Mouse (Mus musculus) liver, embryonic 11.5 days (tissue): ENCODE results near the gene Gpatch8. TPM values are rescaled to one million over a fixed set of nuclear protein-coding genes. Genes with fewer than 3 reads are reported as not detected.
A peak's percentile ranks its signal among the peaks of the same experiment; 100 is the strongest.

Experiments
- ATAC-seq: fragments of 200-750 bp; cut with Nextera tagmentation; replicated peaks from 2 replicates; pipeline ENCODE4 v1.8.0; 2017; ENCODE audit warnings: moderate number of reproducible peaks, mild to moderate bottlenecking, moderate TSS enrichment, moderate library complexity; ENCODE audit not compliant: low FRiP score
- DNase-seq: peaks from one replicate; pipeline ENCODE4 v3.0.0-alpha.2; 2017; ENCODE audit warnings: low spot score
- H3K27ac ChIP-seq: fragments of 300-500 bp; sonication (generic); 2 replicates; pipeline ENCODE4 v1.5.1; 2014; ENCODE audit warnings: mild to moderate bottlenecking, low read depth, low read length, control low read depth
- H3K27me3 ChIP-seq: fragments of 300-500 bp; sonication (generic); replicated peaks from 2 replicates; pipeline ENCODE4 v1.6.1; 2014; ENCODE audit warnings: low read length, mixed read lengths; ENCODE audit not compliant: control insufficient read depth, insufficient read depth
- H3K36me3 ChIP-seq: fragments of 300-500 bp; sonication (generic); 2 replicates; pipeline ENCODE4 v1.6.1; 2014; ENCODE audit warnings: mild to moderate bottlenecking, low read length, moderate library complexity, mixed read lengths; ENCODE audit not compliant: control insufficient read depth, insufficient read depth
- H3K4me1 ChIP-seq: fragments of 300-500 bp; sonication (generic); replicated peaks from 2 replicates; pipeline ENCODE4 v1.6.1; 2014; ENCODE audit warnings: low read length, mixed read lengths; ENCODE audit not compliant: control insufficient read depth, insufficient read depth
- H3K4me2 ChIP-seq: fragments of 300-500 bp; sonication (generic); 2 replicates; pipeline ENCODE4 v1.6.1; 2014; ENCODE audit warnings: mild to moderate bottlenecking, control low read depth, moderate library complexity
- H3K4me3 ChIP-seq: fragments of 300-500 bp; sonication (generic); 2 replicates; pipeline ENCODE4 v1.5.1; 2014; ENCODE audit warnings: low read depth, low read length, control low read depth
- H3K9ac ChIP-seq: fragments of 300-500 bp; sonication (generic); 2 replicates; pipeline ENCODE4 v1.6.1; 2014; ENCODE audit warnings: low read depth, low read length, control low read depth
- H3K9me3 ChIP-seq: fragments of 300-500 bp; sonication (generic); 2 replicates; pipeline ENCODE4 v1.6.1; 2016; ENCODE audit warnings: low read length, inconsistent platforms, mixed read lengths; ENCODE audit not compliant: control insufficient read depth
- WGBS: fragments of 180-500 bp; shearing (Covaris S2); extraction: QIAGEN DNeasy Blood & Tissue Kit; methylation state at CpG from one replicate; pipeline ENCODE4 v1.1.7; 2014; 5-methylcytosine and 5-hydroxymethylcytosine counted together
- polyA plus RNA-seq: library from polyadenylated mRNA; unstranded; fragments of >200 nt; fragmentation: Nextera tagmentation; extraction: Ambion mirVana; gene quantifications from 2 replicates; pipeline ENCODE4 v1.2.1, GENCODE M21; 2014

Gpatch8 gene
- 30.0 and 35.4 TPM in 2 replicates for polyA plus RNA-seq

GRCm38 (mm10) chr11:102556031-102556715, at the start of gene Gpatch8:
Gene Gpatch8 (minus strand): TSS chr11:102556392.
- WGBS = under 1% methylated on average over 47 of the region's 55 CpGs
- Histone ChIP-seq H3K4me3 (peak within 1 kb of the TSS; percentile 99), H3K27ac (peak within 1 kb of the TSS; percentile 88), H3K36me3 (no peaks in the 10 kb centered on the region; the same call in 1 of the 2 replicates), H3K9ac (peak within 1 kb of the TSS; percentile 99), H3K27me3 (no peaks in the 10 kb centered on the region), H3K4me2 (peak within 1 kb of the TSS; percentile 69), H3K4me1 (peaks cover 16% of the 10 kb centered on the region), H3K9me3 (no peaks in the 10 kb centered on the region)
- peak; percentile 92 for ATAC-seq
- peak; percentile 94 for DNase-seq

GRCm38 (mm10) chr11:102604777-102605552, 48.8 kb upstream of the Gpatch8 start:
- H3K4me3 ChIP-seq = peak overlapping the region; percentile 53
- peaks cover 76% of the 10 kb centered on the region for H3K27me3 ChIP-seq
- peak overlapping the region; percentile 71 for H3K9ac ChIP-seq
- peak overlapping the region; percentile 58 for H3K4me2 ChIP-seq
- DNase-seq (peak; percentile 68), ATAC-seq (0 out of 2 replicates have a peak, but pooled peaks have one; percentile 23)
- H3K9me3 ChIP-seq = no peaks in the 10 kb centered on the region
- no peaks in the 10 kb centered on the region for H3K36me3 ChIP-seq
- peak overlapping the region; percentile 62 for H3K27ac ChIP-seq
- no peaks in the 10 kb centered on the region for H3K4me1 ChIP-seq
- WGBS = 1% methylated on average over 73 of the region's 74 CpGs

- DNase-seq (peak; percentile 86), ATAC-seq (peak; percentile 68)
- Histone ChIP-seq H3K36me3 (no peaks in the 10 kb centered on the region), H3K4me1 (no peaks in the 10 kb centered on the region), H3K4me2 (peak within 1 kb of the TSS; percentile 58), H3K9ac (peak within 1 kb of the TSS; percentile 71), H3K27ac (peak within 1 kb of the TSS; percentile 62), H3K27me3 (peaks cover 72% of the 10 kb centered on the region), H3K4me3 (peak within 1 kb of the TSS; percentile 53), H3K9me3 (no peaks in the 10 kb centered on the region)
- under 1% methylated on average over 21 of the region's 31 CpGs for WGBS
These were observed 47.9 kb upstream of the Gpatch8 start, which contains the start of gene Fzd2 for GRCm38 (mm10) chr11:102604010-102604584. Gene Fzd2 (plus strand): TSS chr11:102604396.

GRCm38 (mm10) chr11:102603496-102603850, 47.3 kb upstream of the Gpatch8 start:
- Histone ChIP-seq H3K9ac (0 out of 2 replicates have a peak overlapping the region, but pooled peaks have one; percentile 7), H3K9me3 (no peaks in the 10 kb centered on the region), H3K4me3 (peak overlapping the region; percentile 53), H3K4me2 (peak overlapping the region; percentile 58), H3K4me1 (no peaks in the 10 kb centered on the region), H3K27me3 (peaks cover 68% of the 10 kb centered on the region), H3K27ac (peak overlapping the region; percentile 17), H3K36me3 (no peaks in the 10 kb centered on the region)
- no peak for ATAC-seq
- WGBS = 2% methylated on average over 10 of the region's 10 CpGs
- DNase-seq = no peak

- Histone ChIP-seq H3K4me3 (peak overlapping the region; percentile 53), H3K4me2 (peak overlapping the region; percentile 58), H3K36me3 (no peaks in the 10 kb centered on the region), H3K4me1 (no peaks in the 10 kb centered on the region), H3K27ac (peak overlapping the region; percentile 34), H3K9me3 (no peaks in the 10 kb centered on the region), H3K9ac (peak overlapping the region; percentile 7; the same call in 1 of the 2 replicates), H3K27me3 (peaks cover 62% of the 10 kb centered on the region)
- ATAC-seq = no peak
- DNase-seq = no peak
- 10% methylated on average over 13 of the region's 13 CpGs for WGBS
These were observed 46.8 kb upstream of the Gpatch8 start for GRCm38 (mm10) chr11:102602816-102603495.

- no peak for DNase-seq
- Histone ChIP-seq H3K9me3 (no peaks in the 10 kb centered on the region), H3K9ac (no peak overlapping the region), H3K4me1 (no peaks in the 10 kb centered on the region), H3K36me3 (no peaks in the 10 kb centered on the region), H3K4me2 (no peak overlapping the region), H3K4me3 (no peak overlapping the region), H3K27me3 (peaks cover 37% of the 10 kb centered on the region), H3K27ac (no peak overlapping the region)
- ATAC-seq = no peak
- WGBS = 74% methylated on average over 3 of the region's 3 CpGs
These were observed 43.7 kb upstream of the Gpatch8 start for GRCm38 (mm10) chr11:102599912-102600311.

GRCm38 (mm10) chr11:102595341-102595820, 39.2 kb upstream of the Gpatch8 start:
- Histone ChIP-seq H3K27ac (no peak overlapping the region), H3K27me3 (peaks cover 2% of the 10 kb centered on the region), H3K4me3 (no peak overlapping the region), H3K4me2 (no peak overlapping the region), H3K4me1 (no peaks in the 10 kb centered on the region), H3K36me3 (no peaks in the 10 kb centered on the region), H3K9me3 (no peaks in the 10 kb centered on the region), H3K9ac (no peak overlapping the region)
- WGBS = 28% methylated on average over 3 of the region's 4 CpGs
- DNase-seq (no peak), ATAC-seq (no peak)

GRCm38 (mm10) chr11:102587554-102587953, 31.4 kb upstream of the Gpatch8 start:
- Histone ChIP-seq H3K27me3 (peaks cover 6% of the 10 kb centered on the region), H3K36me3 (no peaks in the 10 kb centered on the region), H3K9me3 (no peaks in the 10 kb centered on the region), H3K27ac (no peak overlapping the region), H3K9ac (no peak overlapping the region), H3K4me1 (no peaks in the 10 kb centered on the region), H3K4me2 (no peak overlapping the region), H3K4me3 (no peak overlapping the region)
- WGBS = 78% methylated on average over 3 of the region's 3 CpGs
- DNase-seq (no peak), ATAC-seq (no peak)
